Mouse (Mus musculus) spleen, adult 2 months (tissue): ENCODE data around the gene Tmem108.

Source experiments
- CTCF ChIP-seq: fragments of 200-500 bp; IDR thresholded peaks from 2 replicates; pipeline ENCODE4 v1.5.1; 2011; ENCODE audit warnings: mild to moderate bottlenecking, inconsistent platforms; ENCODE audit not compliant: insufficient read depth, insufficient read length, insufficient replicate concordance; ENCODE audit errors: extremely low read depth
- POLR2A ChIP-seq: fragments of 200-500 bp; IDR thresholded peaks from 2 replicates; pipeline ENCODE4 v1.6.1; 2011; ENCODE audit warnings: low read depth, low read length, inconsistent platforms

DNA sequence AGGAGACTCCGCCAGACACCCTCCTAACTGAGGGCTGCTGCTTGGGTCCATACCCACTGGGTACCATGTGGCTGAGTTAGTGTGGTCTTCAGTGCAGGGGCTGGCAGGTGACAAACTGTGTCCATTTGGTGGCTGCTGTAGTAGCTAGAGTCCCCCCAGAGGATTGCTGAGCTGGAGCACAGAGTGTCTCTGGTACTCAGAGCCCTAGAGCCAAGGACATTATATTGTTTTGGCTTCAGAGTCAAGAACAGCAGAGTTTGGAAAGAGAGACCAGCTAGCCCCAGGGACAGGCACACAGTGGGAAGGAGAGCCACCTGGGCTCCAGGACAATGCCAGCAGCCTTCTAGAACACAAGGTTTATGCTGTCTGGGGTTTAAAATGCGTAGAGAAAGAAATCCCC lies 259.0 kb downstream of the Tmem108 start:
- no peak for TF ChIP-seq POLR2A
- TF ChIP-seq CTCF = no peak
